Mouse (Mus musculus): ENCODE measurements around the gene Mmp24. TPM values are rescaled to one million over a fixed set of nuclear protein-coding genes. Genes with fewer than 3 reads are reported as not detected.

Gene Mmp24
- polyA plus RNA-seq, 1 experiment: not detected

GRCm38 (mm10) chr2:155779506-155779905 is 4.4 kb downstream of the Mmp24 start:
- H3K27ac ChIP-seq (ENCODE audit: insufficient read depth, low read depth, low read length): no peak overlapping the region
- no peak for TF ChIP-seq POLR2A (IDR thresholded peaks at IDR 0.05; ENCODE audit: insufficient read depth, low read depth, low read length)
- no peak for TF ChIP-seq CTCF (IDR thresholded peaks at IDR 0.05; ENCODE audit: insufficient read depth, low read depth, low read length)
- no peak overlapping the region for H3K4me3 ChIP-seq (ENCODE audit: insufficient read depth, low read depth, low read length)
- WGBS: 80% methylated on average over 3 of the region's 3 CpGs
- H3K4me1 ChIP-seq (ENCODE audit: control insufficient read depth, insufficient read depth, low read length): peaks cover 23% of the 10 kb centered on the region

DNA sequence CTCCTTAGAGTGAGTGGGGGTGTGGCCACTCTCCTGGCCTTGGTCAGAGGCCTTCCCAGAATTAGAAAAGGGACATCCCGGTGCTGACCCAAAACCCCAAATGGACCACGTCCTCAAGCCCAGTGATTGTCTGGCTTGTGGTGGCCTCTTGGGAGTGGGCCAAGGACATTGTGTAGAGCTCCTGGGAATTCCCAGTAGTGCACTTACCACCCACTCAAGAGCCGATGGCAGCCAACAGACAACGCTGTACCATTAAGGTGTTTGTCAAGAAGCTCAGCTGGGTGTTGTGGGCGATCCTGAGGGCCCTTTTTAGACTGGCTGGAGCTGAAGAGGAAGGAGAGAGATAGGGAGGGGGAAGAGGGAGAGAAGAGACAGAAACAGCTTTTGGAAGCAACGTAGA is 9.4 kb downstream of the Mmp24 start:
- 38% methylated on average over 6 of the region's 6 CpGs for WGBS
- peaks cover 19% of the 10 kb centered on the region for H3K4me1 ChIP-seq (ENCODE audit: control insufficient read depth, insufficient read depth, low read length)

GRCm38 (mm10) chr2:155786905-155787304 is 11.8 kb downstream of the Mmp24 start:
- H3K4me1 ChIP-seq (ENCODE audit: control insufficient read depth, insufficient read depth, low read length): peaks cover 16% of the 10 kb centered on the region
- no peak overlapping the region for H3K4me3 ChIP-seq (ENCODE audit: insufficient read depth, low read depth, low read length)
- WGBS: 72% methylated on average over 5 of the region's 5 CpGs
- H3K27ac ChIP-seq (ENCODE audit: insufficient read depth, low read depth, low read length): no peak overlapping the region
- TF ChIP-seq CTCF (IDR thresholded peaks at IDR 0.05; ENCODE audit: insufficient read depth, low read depth, low read length) (no peak), POLR2A (IDR thresholded peaks at IDR 0.05; ENCODE audit: insufficient read depth, low read depth, low read length) (no peak)

More for the DNA sequence above, 9.4 kb downstream of the Mmp24 start:
- H3K4me3 ChIP-seq (ENCODE audit: insufficient read depth, low read depth, low read length): no peak overlapping the region
- H3K27ac ChIP-seq (ENCODE audit: insufficient read depth, low read depth, low read length): no peak overlapping the region
- no peak for TF ChIP-seq CTCF (IDR thresholded peaks at IDR 0.05; ENCODE audit: insufficient read depth, low read depth, low read length)
- TF ChIP-seq POLR2A (IDR thresholded peaks at IDR 0.05; ENCODE audit: insufficient read depth, low read depth, low read length): no peak

DNA sequence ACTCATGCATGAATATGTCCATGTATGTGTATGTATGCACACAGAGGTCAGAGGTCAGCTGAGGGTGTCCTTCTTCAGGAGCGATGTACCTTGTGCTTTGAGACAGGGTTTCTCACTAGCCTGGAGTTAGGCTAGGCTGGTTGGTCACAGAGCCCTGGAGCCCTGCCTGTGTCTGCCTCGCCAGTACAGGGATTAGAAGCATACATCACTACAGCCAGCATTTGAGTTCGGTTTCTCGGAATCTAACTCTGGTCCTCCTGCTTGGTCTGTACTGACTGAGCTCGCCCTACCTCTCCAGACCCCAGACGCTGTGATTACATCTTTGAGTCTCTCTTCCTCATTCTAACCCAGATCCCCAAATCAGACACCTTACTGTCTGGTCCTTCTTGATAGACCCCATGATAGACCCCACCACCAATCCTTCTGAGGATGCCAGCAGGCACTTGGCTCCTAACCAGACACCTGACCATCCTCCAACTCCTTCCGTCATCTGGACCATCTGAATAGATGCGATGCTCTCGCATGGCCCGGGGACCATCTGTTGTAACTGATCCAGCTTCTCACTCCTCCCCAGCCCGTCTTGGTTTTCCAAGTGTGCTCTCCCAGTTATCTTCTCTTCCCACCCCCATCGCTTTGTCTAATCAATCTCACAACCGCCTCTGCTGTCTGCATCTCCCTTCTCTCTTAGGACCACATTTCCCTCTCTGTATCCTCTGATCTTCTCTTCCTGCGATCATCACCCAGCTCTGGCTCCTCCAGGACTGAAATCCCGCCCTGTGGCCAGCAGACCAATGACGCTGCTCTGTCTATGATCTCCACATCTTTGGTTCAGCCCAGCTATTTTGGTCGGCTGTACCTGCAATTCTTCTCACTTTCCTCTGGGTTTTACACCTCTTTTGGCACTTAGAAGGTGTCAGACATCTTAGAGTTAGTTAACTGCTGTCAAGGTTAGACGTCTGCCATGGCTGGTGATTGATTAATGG is 13.1 kb downstream of the Mmp24 start:
- TF ChIP-seq POLR2A (IDR thresholded peaks at IDR 0.05; ENCODE audit: insufficient read depth, low read depth, low read length) (no peak), CTCF (IDR thresholded peaks at IDR 0.05; ENCODE audit: insufficient read depth, low read depth, low read length) (no peak)
- peaks cover 20% of the 10 kb centered on the region for H3K4me1 ChIP-seq (ENCODE audit: control insufficient read depth, insufficient read depth, low read length)
- no peak overlapping the region for H3K27ac ChIP-seq (ENCODE audit: insufficient read depth, low read depth, low read length)
- H3K4me3 ChIP-seq (ENCODE audit: insufficient read depth, low read depth, low read length): no peak overlapping the region
- WGBS: 73% methylated on average over 18 of the region's 18 CpGs

GRCm38 (mm10) chr2:155792899-155793298 is 17.8 kb downstream of the Mmp24 start:
- 44% methylated on average over 12 of the region's 12 CpGs for WGBS
- no peak for TF ChIP-seq POLR2A (IDR thresholded peaks at IDR 0.05; ENCODE audit: insufficient read depth, low read depth, low read length)
- no peak for TF ChIP-seq CTCF (IDR thresholded peaks at IDR 0.05; ENCODE audit: insufficient read depth, low read depth, low read length)
- Histone ChIP-seq H3K4me3 (ENCODE audit: insufficient read depth, low read depth, low read length) (no peak overlapping the region), H3K27ac (ENCODE audit: insufficient read depth, low read depth, low read length) (no peak overlapping the region), H3K4me1 (ENCODE audit: control insufficient read depth, insufficient read depth, low read length) (peaks cover 11% of the 10 kb centered on the region)

DNA sequence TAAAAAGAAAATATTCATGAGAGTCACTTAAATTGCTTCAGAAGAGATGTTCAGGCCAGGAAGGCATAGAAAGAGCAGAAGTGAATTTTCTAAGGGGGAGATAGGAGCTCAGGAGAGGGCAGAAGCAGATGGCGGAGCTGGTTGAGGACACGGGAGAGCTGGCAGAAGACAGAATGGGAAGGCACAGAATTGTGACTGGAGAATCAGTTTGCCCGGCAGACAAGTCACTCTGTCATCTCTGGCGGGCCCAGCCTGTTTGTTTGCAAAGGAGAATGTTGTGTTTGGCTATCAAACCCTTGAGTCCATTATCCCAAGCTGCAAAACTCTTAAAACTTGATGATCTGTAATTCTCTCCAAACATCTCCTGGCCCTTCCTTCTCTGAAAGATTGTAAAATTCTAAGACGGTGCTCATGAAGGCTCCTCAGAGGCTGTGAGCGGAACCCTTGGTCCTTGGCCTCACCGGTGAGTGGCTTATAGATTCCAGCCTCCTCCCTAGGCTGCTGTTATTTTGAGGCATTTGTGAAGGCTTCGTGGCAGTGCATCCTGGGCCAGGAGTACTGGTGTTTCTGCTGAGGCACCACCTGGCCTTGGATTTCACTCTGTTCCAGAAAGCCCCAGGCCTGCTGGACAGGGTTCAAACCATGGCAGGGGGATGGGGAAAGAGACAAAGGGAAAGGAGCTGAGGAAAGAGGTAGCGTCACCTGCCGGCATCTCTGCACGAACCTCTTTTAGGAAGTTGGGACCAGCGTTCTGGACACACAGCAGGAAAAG is 19.7 kb downstream of the Mmp24 start:
- Histone ChIP-seq H3K4me3 (ENCODE audit: insufficient read depth, low read depth, low read length) (no peak overlapping the region), H3K4me1 (ENCODE audit: control insufficient read depth, insufficient read depth, low read length) (peaks cover 6% of the 10 kb centered on the region; the same call in 1 of the 2 replicates), H3K27ac (ENCODE audit: insufficient read depth, low read depth, low read length) (no peak overlapping the region)
- TF ChIP-seq CTCF (IDR thresholded peaks at IDR 0.05; ENCODE audit: insufficient read depth, low read depth, low read length) (no peak), POLR2A (IDR thresholded peaks at IDR 0.05; ENCODE audit: insufficient read depth, low read depth, low read length) (no peak)
- 88% methylated on average over 12 of the region's 12 CpGs for WGBS

GRCm38 (mm10) chr2:155798613-155799012 is 23.5 kb downstream of the Mmp24 start:
- H3K27ac ChIP-seq (ENCODE audit: insufficient read depth, low read depth, low read length): no peak overlapping the region

DNA sequence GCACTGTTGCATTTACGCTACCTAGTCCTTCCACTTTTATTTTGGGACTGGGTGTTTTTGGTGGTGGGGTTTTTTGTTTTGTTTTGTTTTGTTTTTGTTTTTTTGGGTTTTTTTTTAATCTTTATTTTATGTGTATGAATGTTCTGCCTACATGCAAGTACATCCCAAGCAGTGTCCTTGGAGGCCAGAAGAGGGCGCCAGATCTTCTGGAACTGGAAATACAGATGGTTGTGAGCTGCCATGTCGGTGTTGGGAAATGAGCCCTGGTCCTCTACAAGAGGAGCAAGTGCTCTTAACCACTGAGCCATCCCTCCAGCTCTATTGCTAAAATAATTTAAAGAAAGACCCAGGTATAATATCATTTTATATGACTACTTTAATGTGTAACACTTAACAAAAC is 27.6 kb downstream of the Mmp24 start:
- no peak overlapping the region for H3K27ac ChIP-seq (ENCODE audit: insufficient read depth, low read depth, low read length)
- TF ChIP-seq POLR2A (IDR thresholded peaks at IDR 0.05; ENCODE audit: insufficient read depth, low read depth, low read length) (no peak), CTCF (IDR thresholded peaks at IDR 0.05; ENCODE audit: insufficient read depth, low read depth, low read length) (no peak)
- WGBS: 60% methylated on average over 3 of the region's 3 CpGs
- peaks cover 7% of the 10 kb centered on the region for H3K4me1 ChIP-seq (ENCODE audit: control insufficient read depth, insufficient read depth, low read length)
- no peak overlapping the region for H3K4me3 ChIP-seq (ENCODE audit: insufficient read depth, low read depth, low read length)

More at GRCm38 (mm10) chr2:155798613-155799012, 23.5 kb downstream of the Mmp24 start:
- H3K4me3 ChIP-seq (ENCODE audit: insufficient read depth, low read depth, low read length): no peak overlapping the region
- 51% methylated on average over 3 of the region's 3 CpGs for WGBS
- TF ChIP-seq POLR2A (IDR thresholded peaks at IDR 0.05; ENCODE audit: insufficient read depth, low read depth, low read length) (no peak), CTCF (IDR thresholded peaks at IDR 0.05; ENCODE audit: insufficient read depth, low read depth, low read length) (no peak)
- no peaks in the 10 kb centered on the region for H3K4me1 ChIP-seq (ENCODE audit: control insufficient read depth, insufficient read depth, low read length)

DNA sequence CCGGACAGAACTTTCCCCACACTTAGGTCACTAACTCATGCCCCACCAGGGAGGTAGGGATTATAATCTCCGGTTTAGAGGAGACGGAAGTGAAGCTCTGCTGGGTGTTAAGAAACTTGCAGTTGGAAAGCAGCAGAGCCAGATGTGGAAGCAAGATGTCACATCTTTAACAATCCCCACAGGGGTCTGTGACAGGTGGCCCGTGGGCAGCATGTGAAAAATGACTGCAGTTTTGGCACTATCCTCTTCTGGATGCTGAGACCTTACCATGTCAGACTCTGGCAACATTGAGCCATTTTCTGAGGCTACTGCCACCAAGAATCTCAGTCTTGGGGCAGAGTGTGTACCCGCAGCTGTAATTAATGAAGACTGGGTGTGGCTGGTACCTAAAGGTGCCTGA is 28.9 kb downstream of the Mmp24 start:
- 77% methylated on average over 5 of the region's 5 CpGs for WGBS

More for the DNA sequence above, 28.9 kb downstream of the Mmp24 start:
- Histone ChIP-seq H3K4me3 (ENCODE audit: insufficient read depth, low read depth, low read length) (no peak overlapping the region), H3K27ac (ENCODE audit: insufficient read depth, low read depth, low read length) (no peak overlapping the region), H3K4me1 (ENCODE audit: control insufficient read depth, insufficient read depth, low read length) (peaks cover 7% of the 10 kb centered on the region)
- TF ChIP-seq CTCF (IDR thresholded peaks at IDR 0.05; ENCODE audit: insufficient read depth, low read depth, low read length) (no peak), POLR2A (IDR thresholded peaks at IDR 0.05; ENCODE audit: insufficient read depth, low read depth, low read length) (no peak)
